Mouse (Mus musculus) splenic B cell, adult 2 months (primary cell): ENCODE results near the gene Psmb11.
"Not testable (repeated sequence)": the region's sequence is repeated elsewhere in the genome, so short reads cannot be mapped to it uniquely, and the experiment has no call there.

ENCODE experiments used
- DNase-seq: peaks from one replicate; pipeline ENCODE4 v3.0.0-alpha.2; 2011; ENCODE audit warnings: low read depth, low spot score
- H3K27me3 ChIP-seq: 2 replicates; pipeline ENCODE4 v1.6.1; 2012; ENCODE audit warnings: mild to moderate bottlenecking, low read length, moderate library complexity, mixed read lengths; ENCODE audit not compliant: control insufficient read depth, poor library complexity, insufficient read depth, severe bottlenecking
- H3K36me3 ChIP-seq: 2 replicates; pipeline ENCODE4 v1.6.1; 2012; ENCODE audit warnings: mild to moderate bottlenecking, low read length, moderate library complexity, mixed read lengths; ENCODE audit not compliant: control insufficient read depth, poor library complexity, insufficient read depth, severe bottlenecking

Gene Psmb11

DNA sequence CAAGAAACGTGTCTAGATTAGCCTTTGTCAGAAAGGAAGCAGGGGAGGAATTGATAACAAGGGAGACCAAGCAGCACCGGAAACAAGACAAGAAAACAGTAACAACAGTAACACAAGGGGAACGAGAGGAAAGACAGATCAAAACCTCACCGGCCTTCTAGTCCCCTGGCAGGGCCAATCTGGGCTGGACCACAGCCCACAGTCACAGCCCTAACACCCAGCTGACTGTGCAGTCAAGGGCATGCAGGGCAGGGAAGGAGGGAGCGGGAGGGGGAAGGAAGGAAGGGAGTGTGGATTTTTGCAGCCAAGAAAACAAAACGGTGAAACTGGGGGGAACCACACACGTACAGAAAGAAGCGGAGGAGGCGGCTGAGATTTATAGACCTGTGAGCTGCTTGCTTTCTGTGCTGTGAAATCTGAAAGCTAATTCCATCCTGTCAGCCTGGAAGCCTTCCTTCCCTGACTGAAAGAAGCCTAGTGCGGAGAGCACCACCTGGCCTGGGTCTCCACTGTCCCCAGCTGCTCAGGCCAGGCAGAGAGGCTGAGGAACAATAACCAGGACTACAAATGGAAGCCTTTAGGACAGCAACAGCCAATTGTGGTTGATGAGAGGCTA, 28.8 kb upstream of the Psmb11 start:
- H3K36me3 ChIP-seq: no peaks in the 10 kb centered on the region
- no peak for DNase-seq
- no peaks in the 10 kb centered on the region for H3K27me3 ChIP-seq

DNA sequence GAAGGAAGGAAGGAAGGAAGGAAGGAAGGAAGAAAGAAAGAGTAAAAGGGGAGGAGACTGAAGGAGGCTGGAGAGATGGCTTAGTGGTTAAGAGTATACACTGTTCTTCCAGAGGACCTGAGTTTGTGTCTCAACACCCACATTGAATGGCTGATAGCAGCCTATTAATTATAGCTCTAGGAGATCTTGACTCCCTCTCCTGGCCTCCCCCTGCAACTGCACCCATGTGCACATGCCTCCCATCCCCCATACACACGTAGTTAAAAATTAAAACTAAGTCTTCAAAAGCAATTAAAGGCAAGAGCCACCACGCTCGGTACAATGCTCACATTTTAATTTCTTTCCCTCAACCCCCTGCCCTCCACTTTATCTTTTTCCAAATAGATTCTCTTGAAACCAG, 27.2 kb upstream of the Psmb11 start:
- DNase-seq: no peak
- Histone ChIP-seq H3K27me3 (no peaks in the 10 kb centered on the region), H3K36me3 (no peaks in the 10 kb centered on the region)

DNA sequence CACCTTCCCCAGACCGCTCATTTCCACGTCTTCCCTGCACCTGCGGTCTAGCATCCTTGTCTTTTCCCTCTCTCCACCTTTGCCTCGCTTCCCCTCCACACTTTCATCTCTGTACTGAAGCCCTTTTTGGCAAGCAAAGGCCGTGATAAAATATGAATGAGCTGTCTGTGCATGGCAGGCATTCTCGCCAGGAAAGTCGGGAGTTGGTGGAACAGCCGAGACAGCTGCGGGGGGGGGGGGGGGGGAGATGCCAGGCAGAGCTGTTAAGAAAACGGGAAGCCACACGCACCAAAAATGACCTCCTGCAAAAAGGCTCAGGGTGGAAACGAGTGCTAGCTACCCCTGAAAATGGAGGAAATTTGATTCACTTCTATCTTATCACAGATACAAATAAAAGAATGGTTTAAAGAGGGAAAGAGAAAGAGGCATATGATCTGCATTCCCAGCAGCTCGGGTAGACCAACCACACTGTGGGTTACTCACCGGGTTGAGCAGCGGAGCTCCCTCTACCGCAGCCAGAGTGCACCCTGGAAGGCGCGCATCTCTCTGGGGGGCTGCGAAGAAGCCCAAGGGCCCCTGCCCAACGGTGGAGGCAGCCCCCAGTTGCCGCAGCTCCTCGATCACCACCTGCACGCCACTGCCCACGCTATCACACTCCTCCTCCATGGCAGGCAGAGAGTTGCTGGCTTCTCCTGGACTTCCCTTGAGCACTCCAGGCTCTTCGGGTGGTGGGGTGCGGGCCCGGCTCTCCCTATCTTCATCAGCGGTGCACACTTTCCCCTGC, 26.4 kb upstream of the Psmb11 start:
- no peaks in the 10 kb centered on the region for H3K27me3 ChIP-seq
- H3K36me3 ChIP-seq: no peaks in the 10 kb centered on the region
- DNase-seq: no peak

DNA sequence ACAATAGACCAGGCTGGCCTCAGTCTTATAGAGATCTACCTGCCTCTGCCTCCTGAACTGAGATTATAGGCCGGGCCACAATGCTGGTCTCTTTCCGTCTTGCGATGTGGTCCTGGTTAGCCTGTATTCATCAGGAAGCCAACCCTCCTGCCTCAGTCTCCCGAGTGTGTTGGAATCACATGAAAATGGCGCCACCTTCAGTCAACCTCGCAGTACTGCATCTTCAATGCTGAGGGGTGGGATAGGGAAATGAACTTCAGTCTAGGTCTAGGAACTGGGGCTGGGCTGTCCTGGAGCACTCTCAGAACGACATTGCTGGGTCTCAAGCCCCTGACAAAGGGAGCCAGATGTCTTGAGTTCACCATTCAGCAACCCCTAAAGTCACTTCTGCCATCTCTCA, 24.1 kb upstream of the Psmb11 start:
- Histone ChIP-seq H3K36me3 (no peaks in the 10 kb centered on the region), H3K27me3 (no peaks in the 10 kb centered on the region)
- DNase-seq: peak; percentile 60

DNA sequence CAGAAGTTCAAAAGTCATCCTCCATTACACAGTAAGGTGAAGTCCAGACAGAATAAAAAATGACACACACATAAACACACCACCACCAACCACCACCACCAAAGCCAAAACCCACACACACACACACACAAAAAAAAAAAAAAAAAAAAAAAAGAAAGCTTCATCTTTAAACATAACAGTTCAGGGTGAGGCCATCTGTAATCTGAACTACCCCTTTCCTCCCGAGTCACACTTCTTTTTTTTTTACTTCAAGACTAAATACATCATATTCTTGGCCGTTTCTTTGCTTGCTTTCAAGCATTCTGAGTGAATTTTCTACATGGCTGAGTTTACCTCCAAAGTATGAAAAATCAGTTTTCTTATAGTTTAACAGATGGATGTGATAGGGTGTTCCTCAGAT, 19.6 kb upstream of the Psmb11 start:
- H3K36me3 ChIP-seq: no peaks in the 10 kb centered on the region
- H3K27me3 ChIP-seq: no peaks in the 10 kb centered on the region
- DNase-seq: no peak

DNA sequence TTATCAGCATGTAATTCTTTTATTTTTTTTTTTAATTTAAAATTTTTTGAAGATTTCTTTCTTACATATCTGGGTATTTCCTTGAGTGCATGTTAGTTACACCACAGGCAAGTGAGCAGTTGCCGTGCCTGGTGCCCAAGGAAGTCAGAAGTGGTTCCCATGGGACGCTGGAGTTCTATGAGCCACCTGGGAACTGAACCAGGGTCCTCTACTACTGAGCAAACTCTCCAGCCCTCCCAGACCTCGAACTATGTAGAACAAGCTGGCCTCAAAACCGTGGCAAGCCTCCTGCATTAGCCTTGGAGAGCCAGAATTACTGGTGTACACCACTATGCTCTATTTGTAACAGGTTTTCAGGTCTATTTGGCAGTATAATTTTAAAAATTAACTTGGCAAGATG, 18.6 kb upstream of the Psmb11 start:
- peak; percentile 17 for DNase-seq
- no peaks in the 10 kb centered on the region for H3K36me3 ChIP-seq
- no peaks in the 10 kb centered on the region for H3K27me3 ChIP-seq

DNA sequence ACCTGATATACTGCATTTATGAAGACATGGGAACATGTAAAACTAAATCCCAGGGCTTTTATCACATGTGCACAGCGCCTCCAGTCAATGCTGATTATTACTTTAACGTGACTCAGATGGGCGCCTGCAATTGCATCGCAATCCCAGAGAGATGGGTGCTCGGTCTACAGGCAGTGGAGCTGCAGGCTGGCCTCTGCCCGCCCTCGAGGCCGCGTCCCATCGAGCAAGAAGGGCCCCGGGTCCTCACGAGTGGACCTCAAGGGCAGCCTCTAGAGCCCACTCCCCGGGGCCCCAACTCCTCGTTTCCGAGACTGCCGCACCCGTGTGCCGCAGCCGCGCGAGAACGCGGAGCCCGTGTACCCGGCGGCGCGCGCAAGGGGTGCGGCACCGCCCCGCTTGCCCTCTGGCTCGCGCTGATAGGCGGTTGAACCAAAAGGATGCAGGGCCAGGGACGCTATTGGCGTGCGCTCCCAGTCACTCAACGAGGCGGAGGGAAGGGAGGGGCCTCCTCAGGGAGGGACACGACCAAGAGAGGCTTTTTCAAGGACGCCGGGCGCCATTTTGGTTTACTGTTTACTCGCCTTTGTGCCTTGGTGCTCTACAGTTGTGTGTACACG, 18.1 kb upstream of the Psmb11 start:
- H3K27me3 ChIP-seq: no peaks in the 10 kb centered on the region
- peak; percentile 96 for DNase-seq
- H3K36me3 ChIP-seq: no peaks in the 10 kb centered on the region

DNA sequence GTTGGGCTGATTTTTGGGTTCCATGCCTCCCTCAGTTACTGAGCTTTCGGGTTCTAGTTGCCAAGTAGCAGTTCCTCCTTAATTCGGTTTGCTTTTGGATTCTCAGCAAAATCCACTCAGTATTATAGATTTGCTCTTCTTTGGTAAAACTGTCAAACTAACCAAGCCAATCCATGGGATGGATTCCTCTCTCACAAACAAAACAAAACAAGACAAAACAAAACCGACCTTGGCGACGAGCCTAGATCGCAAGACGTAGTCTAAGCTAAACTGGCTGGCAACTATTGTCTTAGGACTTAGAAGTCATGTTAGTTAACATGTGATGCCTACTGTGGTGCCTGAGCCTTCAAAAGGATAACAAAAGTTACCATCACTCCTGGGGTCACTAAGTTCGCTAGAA, 17.5 kb upstream of the Psmb11 start:
- Histone ChIP-seq H3K36me3 (no peaks in the 10 kb centered on the region), H3K27me3 (no peaks in the 10 kb centered on the region)
- DNase-seq: no peak

DNA sequence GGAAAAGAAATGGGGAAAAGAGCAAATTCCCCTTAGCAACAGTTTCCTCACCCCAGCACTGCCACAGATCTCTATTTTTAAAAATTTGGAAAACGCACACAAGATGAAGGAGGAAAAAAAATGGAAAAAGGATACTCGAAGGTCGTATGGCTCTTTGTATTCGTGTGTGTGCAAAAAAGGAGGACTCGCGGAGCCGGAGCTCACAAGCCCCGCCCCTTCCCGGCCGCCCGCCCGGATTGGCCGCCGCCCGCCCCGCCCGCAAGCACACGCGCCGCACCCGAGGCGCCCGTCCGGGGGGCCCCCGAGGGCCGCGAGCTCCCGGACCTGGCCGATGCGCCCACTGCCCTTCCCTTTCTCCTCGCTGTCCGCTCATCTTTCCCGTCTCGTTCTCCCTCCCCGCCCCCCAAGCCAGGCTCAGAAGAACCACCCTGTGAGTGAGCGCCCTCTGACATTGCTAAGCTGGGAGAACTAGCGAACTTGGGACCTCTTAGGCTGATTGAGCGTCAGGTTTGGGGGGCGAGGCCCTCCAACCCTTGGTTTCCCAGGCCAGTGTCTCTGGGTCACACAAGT, 15.4 kb upstream of the Psmb11 start, which contains the start of gene 4931414P19Rik:
Gene 4931414P19Rik (minus strand): TSS at position 242 of the 570 bp plus-strand sequence.
- H3K27me3 ChIP-seq: no peaks in the 10 kb centered on the region
- no peaks in the 10 kb centered on the region; the same call in 1 of the 2 replicates for H3K36me3 ChIP-seq
- peak; percentile 76 for DNase-seq

DNA sequence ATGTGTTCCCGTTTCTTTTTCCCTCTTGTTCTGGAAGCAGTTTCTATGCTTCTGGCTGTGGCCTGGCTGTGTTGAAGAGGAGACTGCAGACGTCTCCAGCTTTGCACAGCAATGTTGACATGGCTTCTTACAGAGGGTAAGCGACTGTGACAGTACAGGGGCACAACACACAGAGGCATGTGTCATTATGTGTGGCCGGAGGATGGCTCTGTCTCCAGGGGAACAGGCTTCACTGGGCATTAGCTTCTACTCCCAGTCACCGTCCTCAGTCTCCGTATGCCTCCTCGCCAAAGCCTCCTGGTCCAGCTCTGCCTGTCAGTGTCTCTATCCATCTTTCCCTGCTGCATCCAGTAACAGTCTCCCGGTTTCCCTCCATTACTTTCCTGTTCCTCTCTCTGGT, 14.0 kb upstream of the Psmb11 start:
- DNase-seq: no peak
- H3K27me3 ChIP-seq: no peaks in the 10 kb centered on the region
- peaks cover 3% of the 10 kb centered on the region for H3K36me3 ChIP-seq

DNA sequence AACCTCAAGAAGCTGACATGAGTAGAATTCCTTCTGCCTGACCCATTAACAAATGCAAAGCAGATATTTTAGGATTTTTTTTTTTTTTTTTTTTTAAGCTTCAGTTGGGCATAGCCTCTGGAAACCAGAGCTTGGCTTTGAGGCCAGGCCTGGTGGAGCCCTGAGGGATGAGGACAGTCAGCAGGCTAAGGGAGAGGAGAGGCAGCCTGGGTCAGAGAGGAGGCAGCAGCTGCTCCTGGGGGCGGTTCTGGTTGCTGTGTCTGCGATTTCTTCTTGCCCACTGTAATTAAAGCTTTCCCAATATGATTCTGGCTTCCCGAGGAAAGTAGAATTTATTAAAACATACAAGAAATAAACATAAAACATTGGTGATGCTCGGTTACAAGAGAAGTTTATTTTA, 12.0 kb upstream of the Psmb11 start:
- H3K36me3 ChIP-seq: peaks cover 3% of the 10 kb centered on the region
- no peaks in the 10 kb centered on the region for H3K27me3 ChIP-seq
- DNase-seq: no peak

DNA sequence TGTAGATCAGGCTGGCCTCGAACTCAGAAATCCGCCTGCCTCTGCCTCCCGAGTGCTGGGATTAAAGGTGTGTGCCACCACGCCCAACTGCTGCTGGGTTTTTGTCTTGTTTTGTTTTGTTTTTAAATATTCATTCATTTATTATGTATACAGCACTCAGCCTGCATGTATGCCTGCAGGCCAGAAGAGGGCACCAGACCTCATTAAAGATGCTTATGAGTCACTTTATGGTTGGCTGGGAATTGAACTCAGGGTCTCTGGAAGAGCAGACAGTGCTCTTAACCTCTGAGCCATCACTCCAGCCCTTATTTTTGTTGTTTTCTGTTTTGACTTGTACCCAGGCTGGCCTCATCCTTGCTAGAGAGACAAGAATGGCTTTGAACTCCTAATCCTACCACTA, 11.3 kb upstream of the Psmb11 start:
- Histone ChIP-seq H3K27me3 (no peaks in the 10 kb centered on the region), H3K36me3 (peaks cover 4% of the 10 kb centered on the region)
- peak; percentile 66 for DNase-seq

DNA sequence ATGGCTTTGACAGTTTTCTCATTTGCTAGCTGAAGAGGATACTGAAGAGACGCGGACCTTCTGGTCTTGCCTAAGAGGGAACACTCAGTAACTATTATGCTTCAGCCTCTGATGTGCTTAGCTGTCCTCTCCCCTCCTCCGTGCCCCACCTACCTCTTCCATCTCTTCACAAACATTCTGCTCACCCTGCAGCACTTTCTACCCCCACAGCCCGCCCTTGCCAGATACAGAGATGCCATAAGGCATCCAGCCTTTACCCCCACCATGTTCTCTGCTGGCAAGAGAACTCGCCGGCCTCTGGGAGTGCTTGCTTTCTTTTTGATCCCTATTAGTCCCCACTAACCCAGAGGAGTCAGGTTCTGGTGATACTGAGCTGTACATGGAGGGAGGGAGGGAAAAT, 10.6 kb upstream of the Psmb11 start:
- no peak for DNase-seq
- Histone ChIP-seq H3K27me3 (no peaks in the 10 kb centered on the region), H3K36me3 (peaks cover 5% of the 10 kb centered on the region)

DNA sequence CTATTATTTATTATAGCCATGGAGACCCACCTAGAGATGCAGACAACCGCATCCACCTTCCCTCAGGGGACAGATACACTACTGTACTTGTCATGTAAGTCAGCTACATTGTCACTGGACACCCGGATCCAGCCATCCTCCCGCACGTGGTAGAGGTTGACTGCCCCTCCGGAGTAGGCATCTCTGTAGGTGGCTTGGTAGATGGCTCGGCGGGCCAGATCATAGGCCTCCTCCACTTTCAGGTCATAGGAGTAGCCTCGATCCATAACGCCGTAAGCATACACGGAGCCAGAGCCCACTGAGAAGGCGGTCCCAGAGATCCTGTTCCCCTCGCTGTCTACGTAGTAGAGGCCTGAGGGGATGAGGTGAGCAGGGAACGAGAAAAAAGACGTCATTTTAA, 7.1 kb upstream of the Psmb11 start:
- H3K27me3 ChIP-seq, H3K36me3 ChIP-seq, DNase-seq: not testable (repeated sequence)

DNA sequence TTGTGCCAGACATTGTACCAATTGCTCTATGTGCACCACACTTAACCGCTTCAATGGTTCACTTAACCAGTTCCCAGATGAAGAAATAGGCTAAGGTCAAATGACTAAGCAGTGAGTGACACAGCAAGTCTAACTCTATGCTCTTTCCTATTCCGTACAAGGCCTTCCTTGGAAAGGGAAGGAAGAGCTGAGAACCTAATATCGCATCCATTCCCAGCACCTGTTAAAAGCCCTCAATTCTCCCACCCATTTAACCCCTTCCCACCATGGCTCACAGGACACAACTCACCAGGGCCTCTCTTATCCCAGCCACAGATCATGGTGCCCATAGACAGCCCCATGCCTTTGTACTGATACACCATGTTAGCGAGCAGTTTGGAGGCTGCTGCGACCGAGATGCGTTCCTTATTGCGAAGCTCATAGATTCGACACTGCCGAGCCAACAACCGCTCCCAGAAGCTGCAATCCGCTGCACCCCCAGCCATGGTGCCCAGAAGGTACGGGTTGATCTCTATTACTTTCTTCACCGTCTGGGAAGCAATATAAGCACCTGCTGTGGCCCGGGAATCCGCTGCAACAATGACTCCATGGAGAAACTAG, 4.9 kb upstream of the Psmb11 start:
- no peaks in the 10 kb centered on the region for H3K27me3 ChIP-seq
- DNase-seq: no peak
- H3K36me3 ChIP-seq: peaks cover 5% of the 10 kb centered on the region; the same call in 1 of the 2 replicates
